Mouse (Mus musculus) megakaryocyte-erythroid progenitor cell, adult 5 weeks (primary cell): ENCODE measurements around the gene Mep1a. TPM values are rescaled to one million over a fixed set of nuclear protein-coding genes. Genes with fewer than 3 reads are reported as not detected.

Source experiments
- polyA plus RNA-seq: library from polyadenylated mRNA; stranded (reverse); fragments of >175 nt; gene quantifications from 2 replicates; pipeline ENCODE4 v1.2.3, GENCODE M21; 2012

Gene Mep1a
- polyA plus RNA-seq: not detected in 2 replicates

GRCm38 (mm10) chr17:43502592-43502991 is at the start of gene Mep1a:
Gene Mep1a (minus strand): TSS chr17:43502812.

GRCm38 (mm10) chr17:43543539-43543938 is 40.9 kb upstream of the Mep1a start, which contains the start of gene Ankrd66:
Gene Ankrd66 (minus strand): TSS chr17:43543639.

Other genes with a start within 250 kb of the Mep1a start
- not detected in 2 replicates for gene Adgrf1, start 232.5 kb downstream of the Mep1a start, polyA plus RNA-seq
- 0.02 TPM in 1 of 2 replicates, not detected in the other for gene Adgrf5, start 142.4 kb downstream of the Mep1a start, polyA plus RNA-seq
- gene Ankrd66, start 40.8 kb upstream of the Mep1a start, polyA plus RNA-seq: not detected in 2 replicates
- 0.05 and 0.15 TPM in 2 replicates for gene Pla2g7, start 65.3 kb upstream of the Mep1a start, polyA plus RNA-seq
- gene Tdrd6, start 127.5 kb upstream of the Mep1a start, polyA plus RNA-seq: not detected in 2 replicates
- 1.1 and 2.2 TPM in 2 replicates for gene Slc25a27, start 164.4 kb upstream of the Mep1a start, polyA plus RNA-seq
- gene Cyp39a1, start 164.6 kb upstream of the Mep1a start, polyA plus RNA-seq: 0.10 and 0.16 TPM in 2 replicates